Mouse (Mus musculus) cerebellum, adult 18-20 months (tissue): ENCODE results near the gene Slit3.

Source experiments
- DNase-seq, 2 experiments: peaks; one replicate each; pipeline ENCODE4 v3.0.0; 2021

Slit3 gene

DNA sequence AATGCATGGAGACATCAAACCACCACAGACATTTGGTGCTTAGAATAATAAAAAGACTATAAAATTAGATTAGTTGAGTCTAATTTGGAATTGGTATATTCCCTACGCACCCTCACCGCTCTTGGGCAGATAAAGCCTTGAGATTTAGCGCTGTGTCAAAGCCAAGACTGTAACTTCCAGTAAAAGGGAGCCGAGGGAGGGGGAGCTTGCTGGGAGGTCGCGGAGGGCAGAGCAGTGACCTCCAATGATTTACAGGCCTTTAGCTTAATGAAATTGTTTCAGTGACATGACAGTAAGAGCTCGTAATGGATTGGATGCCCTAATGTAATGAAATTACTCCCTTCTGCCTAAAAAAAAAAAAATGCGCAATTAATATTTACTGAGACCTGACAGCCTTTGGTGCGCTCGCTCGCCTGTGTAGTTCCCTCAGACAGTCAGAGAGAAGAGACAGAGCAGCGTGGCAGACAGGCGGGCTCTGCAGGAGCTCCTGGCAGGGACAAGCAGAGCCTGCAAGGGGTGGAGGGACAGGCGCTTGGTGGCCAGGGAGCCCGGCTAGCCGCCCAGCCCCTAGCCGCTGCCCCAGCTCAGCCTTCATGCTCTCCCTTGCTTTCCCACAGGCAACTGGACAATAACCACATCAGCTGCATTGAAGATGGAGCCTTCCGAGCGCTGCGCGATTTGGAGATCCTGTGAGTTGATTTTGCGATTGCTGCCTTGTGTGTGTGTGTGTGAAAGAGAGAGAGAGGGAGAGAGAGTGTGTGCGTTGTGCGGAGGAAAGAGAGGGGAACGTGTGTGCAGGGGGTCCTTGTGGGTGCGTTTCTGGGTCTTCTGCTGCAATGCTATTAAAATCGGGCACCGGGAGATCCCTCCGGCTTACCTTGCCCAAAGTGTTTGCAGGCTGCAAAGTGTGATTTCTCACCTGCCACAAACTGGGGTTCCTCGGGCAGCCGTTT is 423.4 kb downstream of the Slit3 start:
- DNase-seq = peak; percentile 52 to 65

DNA sequence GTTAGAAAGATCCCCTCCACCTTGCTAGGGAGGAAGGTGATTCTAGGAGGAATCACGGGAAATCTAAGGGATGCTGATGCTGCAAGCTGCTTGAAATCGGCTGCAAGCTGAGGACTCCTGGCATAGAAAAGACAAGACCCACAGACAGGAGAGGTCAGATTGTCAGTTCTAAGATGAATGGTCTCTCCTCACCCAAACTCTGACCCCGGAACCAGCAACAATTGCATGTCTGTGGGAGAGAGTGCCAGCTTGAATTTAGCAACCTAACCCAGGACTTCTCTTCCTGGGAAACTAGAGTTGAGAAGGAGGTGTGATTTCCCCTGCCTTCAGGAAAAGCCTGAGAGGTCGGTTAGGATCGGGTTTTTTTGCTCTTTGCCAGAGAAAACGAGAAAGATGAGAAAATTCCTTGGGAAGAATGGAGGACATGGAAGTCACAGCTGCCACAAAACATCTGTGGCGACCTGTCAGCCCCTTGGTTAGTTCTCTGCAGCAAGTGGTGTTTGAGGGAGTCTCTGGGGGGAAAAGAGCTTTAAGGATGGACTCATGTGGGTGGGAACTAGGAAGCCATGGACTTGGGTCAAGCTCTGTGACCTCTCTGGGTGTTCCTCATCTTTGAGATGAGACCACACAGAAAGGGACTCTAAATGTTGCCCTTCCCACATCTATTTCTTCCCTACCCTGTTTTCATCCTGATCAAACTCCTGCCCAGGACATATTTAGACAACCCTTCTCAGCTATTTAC is 425.2 kb downstream of the Slit3 start:
- no peak for DNase-seq

DNA sequence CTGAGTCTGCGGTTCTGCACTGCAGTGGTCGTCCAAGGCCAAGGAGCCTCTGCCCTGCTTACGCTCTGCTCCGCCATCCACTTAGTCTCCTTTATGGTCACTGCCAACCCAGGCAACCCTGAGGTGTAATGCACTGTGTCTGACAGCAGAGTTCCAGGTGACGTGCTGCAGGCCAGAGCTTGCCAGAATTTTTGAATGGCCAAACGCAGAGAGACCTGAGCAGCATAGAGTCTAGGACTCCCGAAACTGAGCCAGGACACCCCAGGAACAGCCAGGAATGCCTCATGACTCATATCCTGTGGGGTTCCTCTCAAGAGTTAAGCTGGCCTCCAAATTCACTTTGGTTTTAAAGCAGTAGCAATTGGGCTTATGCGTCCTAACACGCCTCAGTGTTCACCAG is 429.0 kb downstream of the Slit3 start:
- DNase-seq = peak; percentile 11 to 17

DNA sequence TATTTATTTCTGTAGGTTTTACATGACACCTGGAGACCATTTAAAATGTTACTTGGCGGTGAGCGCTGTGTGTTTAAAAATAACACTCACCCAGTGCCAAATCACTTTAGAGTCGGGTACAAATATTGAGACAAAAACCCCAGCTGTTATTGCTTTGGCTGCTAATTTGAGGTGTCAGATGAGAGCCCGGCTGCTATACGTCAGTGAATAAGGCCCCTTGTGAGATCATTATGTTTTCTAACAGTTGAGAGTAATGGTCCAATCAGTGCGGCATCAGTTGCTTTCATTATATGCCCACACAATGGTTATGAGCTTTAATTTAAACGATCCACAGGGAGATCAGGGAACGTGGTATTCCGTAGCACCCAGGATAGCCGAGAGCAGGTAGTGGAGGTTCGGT is 435.2 kb downstream of the Slit3 start:
- no peak for DNase-seq

DNA sequence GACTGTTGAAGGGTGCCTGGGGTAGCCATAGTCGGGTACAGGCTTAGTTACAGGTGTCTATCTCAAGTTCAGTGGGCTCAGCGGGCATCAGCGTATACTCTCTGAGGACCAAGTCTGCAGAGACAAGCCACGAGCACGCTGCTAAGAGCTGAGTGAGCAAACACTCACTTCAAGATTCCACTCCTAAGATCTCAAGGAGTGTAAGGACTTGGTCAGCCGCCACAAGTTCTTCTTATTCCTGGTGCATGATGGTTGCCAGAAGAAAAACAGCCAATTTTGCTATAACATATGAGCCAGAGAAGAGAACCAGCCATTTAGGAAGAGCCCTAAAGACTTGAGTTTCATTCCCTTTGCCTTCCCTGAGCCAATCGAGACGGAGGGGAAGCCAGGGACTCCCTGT is 436.5 kb downstream of the Slit3 start:
- DNase-seq = no peak

DNA sequence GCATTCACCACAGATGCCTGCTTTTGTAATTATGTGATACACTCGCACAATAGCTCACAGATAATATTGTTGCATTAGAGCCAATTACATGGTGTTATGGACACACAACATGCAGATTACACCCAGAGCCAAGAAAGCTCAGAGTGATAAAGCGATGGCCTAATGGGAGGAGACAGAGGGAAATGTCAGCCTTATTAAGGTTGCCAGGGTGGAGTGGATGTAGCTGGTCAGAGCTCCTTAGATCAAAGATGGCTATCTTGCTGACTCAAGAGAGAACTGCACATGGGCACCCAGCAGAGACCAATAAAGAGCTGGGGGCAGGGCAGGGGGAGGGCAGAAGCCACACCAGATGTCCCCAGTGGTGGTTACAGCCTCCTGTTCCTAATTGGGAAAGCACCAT is 437.3 kb downstream of the Slit3 start:
- no peak for DNase-seq

DNA sequence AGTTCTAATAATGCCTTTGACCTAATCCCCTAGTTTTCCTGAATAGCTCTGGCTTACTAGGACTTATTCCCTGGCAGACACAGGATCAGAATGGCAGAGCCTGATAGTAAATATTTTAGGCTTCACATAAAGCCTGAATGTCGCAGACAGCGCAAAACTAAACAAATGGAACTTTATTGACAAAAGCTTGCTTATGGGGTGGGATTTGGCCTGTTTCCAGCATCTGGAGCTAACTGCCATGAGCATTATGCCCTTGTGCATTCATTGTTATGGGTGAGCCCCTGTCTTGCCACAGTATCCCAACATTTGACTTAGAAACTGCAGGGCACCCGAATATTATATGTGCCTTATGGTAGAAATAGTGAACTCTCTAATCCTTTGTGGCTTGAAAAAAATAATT is 438.4 kb downstream of the Slit3 start:
- DNase-seq = no peak

DNA sequence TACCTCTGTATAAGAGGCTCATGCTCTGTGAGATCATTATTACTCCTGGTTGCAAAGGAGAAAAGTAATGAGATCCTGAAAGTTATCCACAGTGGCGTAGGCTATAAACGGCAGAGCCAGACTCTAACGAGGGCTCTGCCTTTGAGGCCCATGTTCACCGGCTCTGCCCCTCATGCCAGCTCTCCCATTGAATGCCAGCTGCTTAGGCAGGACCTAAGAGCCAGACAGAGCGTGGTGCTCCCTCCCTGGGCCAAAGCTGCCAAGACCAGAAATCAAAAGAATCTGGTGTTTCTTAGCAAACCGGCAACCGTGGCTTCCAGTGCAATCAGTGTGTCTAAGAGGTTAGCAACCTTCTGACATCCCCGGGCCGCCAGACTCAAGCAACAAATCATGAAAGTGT is 440.7 kb downstream of the Slit3 start:
- DNase-seq = peak in 1 of 2 experiments; percentile 18

DNA sequence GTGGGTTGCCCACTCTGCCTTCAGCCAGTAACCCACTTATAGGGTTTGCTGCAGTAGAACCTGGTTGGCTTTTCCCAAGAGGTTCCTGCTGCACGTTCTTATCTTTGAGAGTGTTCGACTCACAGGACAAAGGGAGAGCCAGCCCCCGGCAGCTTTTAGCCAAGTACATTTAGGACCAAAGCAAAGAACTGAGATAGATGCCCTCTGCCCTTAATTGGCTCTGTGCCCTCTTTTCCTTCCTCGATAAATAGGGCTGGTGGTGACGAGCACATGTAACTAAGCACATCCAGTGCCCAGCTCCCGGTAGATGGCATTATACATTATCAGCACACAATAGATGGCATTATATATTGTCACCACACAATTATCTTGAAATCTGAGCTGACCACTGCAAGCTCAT is 444.3 kb downstream of the Slit3 start:
- no peak for DNase-seq

DNA sequence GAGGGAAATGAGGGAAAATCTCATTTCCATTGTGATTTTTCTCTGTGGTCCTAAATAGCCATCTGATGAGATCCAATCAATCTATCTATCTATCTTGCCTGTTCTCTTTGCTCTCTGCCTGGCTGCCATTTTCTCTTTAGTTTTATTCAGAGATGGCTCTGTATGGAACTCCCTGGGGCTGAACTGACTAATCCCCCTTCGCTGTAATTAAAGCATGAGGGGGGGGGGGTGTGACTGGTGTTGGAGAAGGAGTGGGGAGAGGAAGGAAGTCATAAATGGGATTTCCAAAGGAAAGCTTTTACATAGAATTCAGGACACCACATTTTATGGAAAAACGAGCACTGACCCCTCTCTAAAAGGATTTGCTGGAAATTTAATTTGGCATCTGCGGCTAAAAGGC is 445.7 kb downstream of the Slit3 start:
- DNase-seq = no peak

DNA sequence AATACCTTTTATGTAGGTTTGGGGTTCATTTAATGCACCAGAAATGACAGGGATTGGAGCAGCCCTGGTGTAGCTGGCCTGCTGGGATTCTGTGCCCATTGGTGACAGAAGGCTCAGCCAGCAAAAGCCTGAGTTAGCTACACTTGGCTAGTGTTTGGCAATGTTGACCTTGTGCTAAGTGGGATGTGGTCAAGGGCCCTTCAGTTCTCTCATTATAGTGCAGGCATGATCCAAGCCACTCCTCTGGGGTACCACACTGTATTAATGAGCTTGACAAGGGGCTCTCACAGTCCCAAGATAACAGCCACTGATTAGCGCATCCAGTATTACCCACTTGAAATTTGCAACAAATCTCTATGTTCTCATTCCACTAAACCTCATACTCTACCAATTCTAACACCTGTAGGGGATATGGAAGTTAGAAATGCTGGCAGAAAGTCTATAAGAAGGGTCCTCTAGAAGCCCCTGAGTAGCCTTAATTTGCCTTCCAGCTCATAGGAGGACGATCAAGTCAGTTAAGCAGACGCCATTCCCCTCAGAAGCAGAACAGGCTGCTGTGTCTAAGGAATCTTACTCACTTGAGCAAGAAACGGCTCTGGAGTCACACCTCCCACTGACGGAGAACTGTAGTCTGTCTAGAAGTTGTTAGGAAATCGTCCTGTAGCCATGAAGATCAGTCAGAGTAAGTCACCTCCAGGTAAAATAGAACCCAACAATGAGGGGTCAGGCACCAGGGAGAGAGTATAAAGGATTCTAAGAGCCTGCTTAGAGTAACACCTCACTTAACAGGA is 448.3 kb downstream of the Slit3 start:
- no peak for DNase-seq

DNA sequence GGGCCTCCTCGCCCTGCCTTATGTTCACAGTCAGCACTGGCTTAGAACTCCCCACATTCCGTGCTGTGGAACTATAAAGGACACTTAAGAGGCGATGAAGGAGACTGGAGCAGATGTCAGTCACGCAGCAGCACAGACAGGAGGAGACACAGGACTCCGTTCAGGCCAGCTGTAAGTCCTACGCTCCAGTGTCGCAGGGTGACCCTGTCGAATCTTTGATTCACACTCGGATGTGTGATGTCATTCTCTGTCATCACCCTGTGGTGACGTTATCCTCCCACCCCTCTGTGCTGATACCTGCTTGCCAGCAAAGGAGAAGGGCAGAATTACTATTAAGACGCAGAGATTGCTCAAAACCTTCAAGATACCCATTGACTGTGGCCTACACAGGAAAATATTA is 448.9 kb downstream of the Slit3 start:
- no peak for DNase-seq

DNA sequence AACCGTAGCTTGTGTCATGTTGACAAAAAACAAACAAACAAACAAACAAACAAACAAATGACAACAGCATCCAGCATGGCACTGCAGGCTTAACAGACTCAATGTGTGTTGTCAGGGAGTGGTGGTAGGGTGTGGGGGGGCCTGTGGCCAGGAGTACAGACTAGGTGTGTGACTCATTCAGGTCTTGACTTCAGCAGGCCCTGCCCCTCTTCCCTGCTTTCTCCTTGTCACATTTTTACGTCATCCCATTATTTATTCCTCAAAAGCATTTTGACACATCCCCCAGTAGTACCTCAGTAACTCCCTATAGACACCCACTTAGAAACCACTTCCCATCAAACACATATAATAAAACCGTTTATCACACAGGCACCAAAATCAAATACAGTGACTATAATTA is 450.9 kb downstream of the Slit3 start:
- no peak for DNase-seq

DNA sequence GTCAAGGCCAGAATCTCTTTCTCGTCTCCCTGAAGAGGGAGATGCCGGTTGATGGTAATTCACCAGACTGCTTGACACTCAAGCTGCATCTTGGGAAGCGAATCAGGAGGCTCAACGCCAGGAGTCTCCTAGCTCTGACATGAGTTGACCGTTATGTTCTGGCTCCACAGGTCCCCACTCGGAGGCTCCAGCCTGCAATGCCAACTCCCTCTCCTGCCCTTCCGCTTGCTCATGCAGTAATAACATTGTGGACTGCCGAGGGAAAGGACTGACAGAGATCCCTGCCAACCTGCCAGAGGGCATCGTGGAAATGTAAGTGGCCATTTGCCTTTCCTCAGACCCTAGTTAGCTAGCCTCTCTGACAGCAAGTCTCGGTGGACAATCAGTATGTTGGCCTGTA is 457.8 kb downstream of the Slit3 start:
- DNase-seq = no peak

DNA sequence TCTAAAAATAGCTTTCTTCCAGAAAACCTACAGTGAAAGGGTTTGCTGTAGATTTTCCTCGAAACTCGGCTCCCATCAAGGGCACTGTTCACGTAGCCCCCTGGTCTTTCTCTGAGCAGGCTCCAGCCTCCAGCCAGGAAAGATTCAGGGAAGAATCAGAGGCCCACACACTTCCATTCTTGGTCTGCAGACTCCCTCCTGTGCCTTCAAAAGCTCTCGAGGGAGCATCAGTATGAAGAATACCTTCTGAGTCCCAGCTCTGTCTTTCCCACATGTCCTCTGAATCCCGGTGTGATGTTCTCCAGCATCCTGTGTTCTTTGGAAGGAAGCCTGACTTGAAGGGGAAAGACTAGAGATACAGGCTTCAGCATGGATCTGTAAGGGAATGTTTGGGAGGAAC is 461.6 kb downstream of the Slit3 start:
- DNase-seq = no peak

DNA sequence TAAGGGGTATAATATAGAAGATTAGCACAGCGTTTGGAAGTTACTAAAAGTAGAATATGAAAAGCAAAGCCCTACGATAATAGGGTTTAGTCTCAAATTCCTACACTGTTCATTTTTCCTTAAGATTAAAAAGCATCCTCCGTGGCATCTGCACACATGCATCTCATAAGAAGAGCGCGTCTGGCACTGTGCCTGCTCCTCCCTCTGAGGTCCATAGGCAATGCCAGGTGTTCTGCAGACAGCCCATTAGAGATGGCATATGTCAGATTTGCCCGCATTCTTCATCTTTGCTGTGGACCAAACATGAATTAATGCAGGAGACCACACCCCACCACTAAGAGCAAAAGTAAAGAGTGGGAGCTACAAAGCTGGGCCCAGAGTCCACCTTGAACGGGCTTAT is 462.6 kb downstream of the Slit3 start:
- no peak for DNase-seq

DNA sequence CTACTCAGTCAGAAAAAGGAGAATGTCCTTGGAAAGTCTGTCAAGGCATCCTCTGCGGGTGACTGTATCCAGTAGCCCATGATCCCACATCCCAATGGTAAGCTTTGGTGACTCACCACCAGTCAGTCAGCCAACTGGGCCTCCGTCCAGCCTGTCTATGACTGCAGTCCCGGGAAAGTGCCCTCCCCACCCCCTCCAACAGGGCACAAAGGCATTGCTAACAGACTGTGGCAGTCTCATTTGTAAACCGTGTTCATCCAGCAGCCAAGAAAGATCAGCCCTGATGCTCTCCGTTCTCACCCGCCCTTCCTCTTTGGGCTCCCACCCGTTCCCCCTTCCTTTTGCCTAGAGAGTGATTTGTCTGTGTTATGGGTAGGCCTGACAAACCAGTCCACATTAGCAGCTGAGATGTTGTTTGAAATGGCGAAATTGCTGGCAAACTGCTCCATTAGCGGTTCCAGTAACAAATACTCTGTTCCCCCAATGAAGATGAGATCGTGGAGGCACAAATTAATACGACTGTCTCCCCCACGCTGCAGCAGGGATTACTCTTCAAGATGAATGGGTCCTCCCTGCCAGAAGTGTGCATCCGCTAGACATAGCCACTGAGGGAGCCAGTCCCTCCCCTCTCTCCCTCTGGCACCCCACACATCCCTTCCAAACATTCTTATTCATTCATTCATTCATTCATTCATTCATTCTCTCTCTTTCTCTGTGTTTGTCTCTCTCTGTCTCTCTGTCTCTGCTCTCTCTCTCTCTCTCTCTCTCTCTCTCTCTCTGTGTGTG is 466.3 kb downstream of the Slit3 start:
- peak; percentile 93 to 96 for DNase-seq

DNA sequence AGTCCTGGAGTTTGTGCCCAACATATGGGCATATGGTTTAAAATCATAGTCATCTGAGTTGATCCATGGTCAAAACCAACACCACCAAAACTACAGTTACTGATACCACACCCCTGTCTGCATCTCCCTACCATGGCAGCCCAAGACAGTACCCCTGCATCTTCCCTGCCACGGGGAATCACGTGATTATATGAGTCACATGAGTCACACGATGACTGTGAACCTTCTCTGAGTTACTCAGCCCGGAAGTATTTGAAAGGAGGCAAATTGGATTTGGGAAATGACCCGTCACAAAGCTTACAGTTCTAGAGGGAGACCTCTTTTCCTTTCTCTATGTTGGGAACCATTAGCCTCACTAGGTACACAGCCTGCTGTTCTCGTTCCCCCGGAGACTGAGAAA is 468.9 kb downstream of the Slit3 start:
- DNase-seq = no peak

DNA sequence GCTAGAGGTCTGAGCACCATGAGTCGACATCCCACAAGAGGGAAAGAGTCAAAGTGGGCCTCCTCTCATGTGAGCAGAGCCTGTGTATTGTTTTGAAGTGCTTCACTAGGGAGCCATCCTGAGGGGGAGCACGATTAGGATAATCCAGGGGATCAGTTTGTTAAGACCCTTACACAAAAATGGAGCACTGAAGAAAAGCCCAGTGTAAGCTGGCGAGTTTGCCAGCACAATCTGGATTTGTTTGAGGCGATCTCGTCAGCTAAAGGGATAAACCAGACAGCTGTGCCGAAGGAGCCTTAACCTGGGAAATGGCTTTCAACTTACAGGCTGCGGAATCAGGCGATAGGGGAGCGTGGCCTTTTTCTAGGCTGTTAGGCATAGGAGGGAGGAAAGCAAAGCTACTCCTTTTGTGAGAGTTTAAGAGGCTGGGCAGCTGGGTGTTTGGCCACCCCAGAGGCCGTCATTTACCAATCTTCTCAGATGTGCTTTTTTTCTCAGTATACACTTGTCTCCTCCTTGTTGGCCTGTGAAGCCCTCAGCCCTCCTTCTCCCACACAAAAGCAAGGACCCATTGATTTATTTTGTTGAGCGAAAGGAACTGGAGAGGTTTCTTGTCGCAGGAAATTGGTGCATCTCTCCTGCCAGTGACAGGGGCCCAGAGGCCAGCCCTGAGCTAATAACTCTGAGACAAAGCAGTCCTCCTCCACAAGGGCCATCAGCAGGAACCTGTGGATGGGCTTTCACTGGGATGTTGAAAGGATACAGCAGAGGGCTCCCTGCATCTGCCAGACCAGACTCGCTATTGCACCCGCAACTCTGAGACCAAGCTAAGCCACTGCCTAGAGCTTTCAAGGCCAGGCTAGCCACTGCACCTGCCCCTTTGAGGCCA is 472.4 kb downstream of the Slit3 start:
- DNase-seq = no peak

DNA sequence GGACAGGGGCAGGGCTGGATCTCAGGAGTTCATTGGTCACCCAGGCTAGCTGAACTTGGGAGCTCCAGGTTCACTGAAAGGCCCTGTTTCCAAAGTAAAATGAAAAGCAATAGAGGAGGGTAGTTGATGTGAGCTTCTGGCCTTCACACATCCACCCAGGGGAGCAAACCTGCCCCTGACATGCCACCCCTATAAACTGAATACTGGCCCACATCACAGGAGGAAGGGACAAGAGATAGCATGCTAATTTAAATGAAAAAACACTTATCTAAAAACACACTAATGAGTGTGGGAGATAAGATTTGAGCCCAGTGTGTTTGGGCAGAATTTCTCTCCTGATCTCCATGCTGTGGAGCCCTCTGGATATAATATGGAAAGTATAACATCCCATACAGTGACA is 475.0 kb downstream of the Slit3 start:
- no peak for DNase-seq

DNA sequence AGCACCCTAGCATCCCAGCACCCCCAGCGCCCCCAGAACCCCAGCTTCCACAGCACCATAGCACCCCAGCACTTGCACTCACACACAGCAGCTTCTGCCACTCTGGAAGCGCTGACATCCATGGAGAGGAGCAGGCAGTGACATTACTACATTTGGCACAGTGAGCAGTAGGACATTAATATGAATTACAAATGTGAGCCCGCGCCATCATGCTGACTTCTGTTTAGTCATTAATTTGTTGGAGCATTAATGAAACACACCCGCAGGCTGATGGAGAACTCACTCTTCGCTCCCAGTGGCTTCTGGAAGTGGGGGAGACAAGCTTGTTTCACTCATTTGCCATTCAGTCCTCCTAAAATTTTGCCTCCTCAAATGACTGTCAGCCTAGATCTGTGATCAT is 476.9 kb downstream of the Slit3 start:
- DNase-seq = no peak

DNA sequence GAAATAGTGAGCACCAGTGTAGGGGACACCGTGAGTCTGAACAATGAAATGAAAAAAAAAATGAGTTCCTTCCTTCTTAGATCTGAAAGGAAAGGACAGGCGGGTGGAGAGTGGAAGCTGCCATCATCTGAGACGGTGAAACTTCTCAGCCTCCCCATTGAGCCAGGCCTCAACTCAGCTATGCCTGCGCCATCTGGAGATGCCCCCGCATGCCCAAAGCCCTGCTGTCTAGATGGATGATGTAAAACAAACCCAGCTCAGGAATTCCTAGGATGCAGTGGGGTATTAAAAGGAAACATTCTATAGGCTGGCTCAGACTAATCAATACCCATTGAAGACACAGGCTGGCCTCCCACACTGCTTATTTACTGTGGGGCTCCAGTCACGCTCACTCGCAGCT is 477.7 kb downstream of the Slit3 start:
- DNase-seq = no peak
